Mouse (Mus musculus) gonadal fat pad, adult 2 months (tissue): ENCODE measurements around the gene Gm3173. TPM values are rescaled to one million over a fixed set of nuclear protein-coding genes. Genes with fewer than 3 reads are reported as not detected.
"Not testable (repeated sequence)": the region's sequence is repeated elsewhere in the genome, so short reads cannot be mapped to it uniquely, and the experiment has no call there.

ENCODE experiments used
- DNase-seq: peaks from one replicate; pipeline ENCODE4 v3.0.0-alpha.2; 2012; ENCODE audit warnings: low read depth
- polyA plus RNA-seq: library from polyadenylated mRNA; depleted of rRNA; stranded (reverse); fragments of >200 nt; gene quantifications from 2 replicates; pipeline ENCODE4 v1.2.3, GENCODE M21; 2012; rRNA removed

Gm3173 gene
- 0.52 TPM in 1 of 2 replicates, not detected in the other for polyA plus RNA-seq

DNA sequence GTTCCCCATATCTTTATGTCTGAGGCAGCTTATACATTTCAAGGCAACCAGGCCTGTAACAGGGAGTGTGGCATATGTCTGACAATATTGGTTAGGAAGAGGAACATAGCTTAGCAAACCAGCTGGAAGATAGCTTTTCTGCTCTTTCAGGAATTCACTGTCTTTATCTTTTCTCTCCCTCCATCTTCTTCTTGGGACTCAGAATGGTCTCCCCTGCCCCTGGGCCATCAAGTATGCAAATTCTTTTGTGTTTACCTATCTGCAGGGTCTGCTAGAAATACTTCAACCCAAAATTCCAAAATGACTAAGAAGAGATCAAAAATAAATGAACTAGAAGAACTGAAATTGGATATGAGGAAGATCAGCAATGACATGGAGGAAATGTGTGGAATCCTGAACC, at the start of gene Gm3173:
Gene Gm3173 (plus strand): TSS at position 301 of the 400 bp plus-strand sequence.
- not testable (repeated sequence) for DNase-seq

DNA sequence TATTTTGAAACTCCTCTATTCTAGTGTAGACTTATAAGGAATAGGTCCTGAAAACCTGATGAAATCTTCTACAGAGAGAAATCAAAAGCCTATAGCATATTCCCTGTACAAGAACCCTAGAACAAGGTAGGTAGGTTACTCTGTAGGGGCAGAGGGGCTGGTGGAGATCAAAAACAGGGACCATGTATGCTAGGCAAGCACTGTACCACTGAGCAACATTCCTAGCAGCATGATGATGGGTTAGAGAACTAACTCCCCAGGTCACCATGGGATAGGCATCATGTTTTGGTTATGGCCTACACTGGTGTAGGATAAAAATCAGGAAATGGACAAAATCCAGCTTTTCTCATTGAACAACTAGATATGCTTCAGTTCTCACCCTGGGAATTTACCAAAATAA, 45.2 kb upstream of the Gm3173 start:
- DNase-seq, result not testable (repeated sequence)

GRCm38 (mm10) chr14:4392841-4393530, 37.8 kb upstream of the Gm3173 start:
- not testable (repeated sequence) for DNase-seq

DNA sequence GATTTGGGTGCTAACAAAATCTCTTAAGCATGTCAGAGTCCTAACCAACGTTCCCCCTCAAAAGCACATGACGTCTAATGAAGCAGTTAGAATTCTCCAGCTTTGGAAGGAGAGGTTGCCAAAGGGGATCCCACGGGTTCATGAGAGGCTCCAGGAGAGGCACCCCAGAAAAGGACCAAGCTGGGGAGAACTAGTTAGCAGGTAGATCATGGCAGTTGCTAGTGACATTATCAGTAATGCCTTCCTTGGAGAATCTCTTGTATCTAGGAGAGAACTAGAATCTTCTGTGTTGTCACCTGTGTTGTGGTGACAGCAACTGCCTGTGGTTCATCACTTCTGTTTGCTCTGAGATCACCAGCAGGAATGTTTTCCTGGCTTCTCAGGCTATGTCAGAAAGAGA, 33.6 kb upstream of the Gm3173 start, which contains the start of gene Gm3159:
Gene Gm3159 (plus strand): TSS at position 301 of the 400 bp plus-strand sequence.
- not testable (repeated sequence) for DNase-seq

DNA sequence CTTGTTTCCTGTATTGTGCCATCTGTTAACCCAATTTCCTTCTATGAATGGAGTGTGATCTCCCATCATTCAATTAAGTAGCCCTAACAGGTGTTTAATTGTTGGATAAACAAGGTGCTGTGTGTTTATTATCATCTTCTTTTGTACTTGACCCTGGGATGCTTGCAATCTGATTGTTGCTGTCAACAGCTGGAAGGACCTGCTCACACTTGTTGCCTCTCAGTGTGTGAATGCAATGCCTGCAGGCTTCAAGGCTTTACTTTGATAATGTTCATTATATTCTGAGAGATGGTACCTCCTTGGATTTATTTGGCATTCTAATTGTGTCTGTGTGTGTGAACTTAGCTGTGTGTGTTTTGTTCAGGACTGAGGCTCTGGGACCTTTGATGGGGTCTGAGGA, 32.2 kb upstream of the Gm3173 start:
- not testable (repeated sequence) for DNase-seq

DNA sequence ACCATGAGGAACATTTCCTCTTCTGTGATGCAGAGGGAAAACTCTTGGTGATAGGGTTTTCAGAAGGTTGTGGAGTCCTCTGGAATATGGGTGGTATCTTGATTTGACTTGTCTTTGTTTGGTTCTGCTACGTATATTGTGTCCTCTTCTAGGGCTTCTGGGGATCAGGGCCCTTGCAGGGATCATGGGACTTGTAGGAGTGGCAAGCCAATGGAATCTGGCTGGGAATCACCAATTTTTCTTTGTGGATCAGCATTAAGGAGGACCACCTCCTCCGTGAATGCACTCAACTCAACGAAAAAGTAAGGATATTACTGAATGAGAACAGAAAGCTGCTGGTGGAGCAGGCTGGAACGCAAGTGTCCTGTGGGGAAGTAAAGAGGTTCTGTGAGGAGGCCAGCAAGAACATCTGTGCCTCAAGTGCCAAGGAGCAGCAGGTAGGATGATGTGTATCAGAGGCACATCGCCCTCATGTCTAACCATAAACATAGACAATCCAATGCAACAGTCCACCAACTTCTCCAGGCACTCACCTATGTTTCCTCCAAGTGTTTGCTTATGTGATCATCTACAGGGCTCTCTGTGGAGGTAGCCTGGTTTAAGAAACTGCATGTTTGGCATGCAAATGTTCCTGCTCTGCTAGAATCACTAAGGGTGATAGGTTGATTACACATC, 30.5 kb upstream of the Gm3173 start:
- not testable (repeated sequence) for DNase-seq

DNA sequence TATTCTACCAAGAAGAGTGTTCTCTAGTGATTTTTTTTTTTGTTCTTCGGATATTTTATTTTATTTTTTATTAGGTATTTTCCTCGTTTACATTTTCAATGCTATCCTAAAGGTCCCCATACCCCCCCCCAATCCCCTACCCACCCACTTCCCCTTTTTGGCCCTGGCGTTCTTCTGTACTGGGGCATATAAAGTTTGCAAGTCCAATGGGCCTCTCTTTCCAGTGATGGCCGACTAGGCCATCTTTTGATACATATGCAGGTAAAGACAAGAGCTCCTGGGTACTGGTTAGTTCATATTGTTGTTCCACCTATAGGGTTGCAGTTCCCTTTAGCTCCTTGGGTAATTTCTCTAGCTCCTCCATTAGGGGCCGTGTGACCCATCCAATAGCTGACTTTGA, 29.5 kb upstream of the Gm3173 start:
- DNase-seq, result not testable (repeated sequence)

GRCm38 (mm10) chr14:4403840-4404239, 27.0 kb upstream of the Gm3173 start:
- not testable (repeated sequence) for DNase-seq

- not testable (repeated sequence) for DNase-seq
These were observed 20.9 kb upstream of the Gm3173 start for GRCm38 (mm10) chr14:4409939-4410338.

DNA sequence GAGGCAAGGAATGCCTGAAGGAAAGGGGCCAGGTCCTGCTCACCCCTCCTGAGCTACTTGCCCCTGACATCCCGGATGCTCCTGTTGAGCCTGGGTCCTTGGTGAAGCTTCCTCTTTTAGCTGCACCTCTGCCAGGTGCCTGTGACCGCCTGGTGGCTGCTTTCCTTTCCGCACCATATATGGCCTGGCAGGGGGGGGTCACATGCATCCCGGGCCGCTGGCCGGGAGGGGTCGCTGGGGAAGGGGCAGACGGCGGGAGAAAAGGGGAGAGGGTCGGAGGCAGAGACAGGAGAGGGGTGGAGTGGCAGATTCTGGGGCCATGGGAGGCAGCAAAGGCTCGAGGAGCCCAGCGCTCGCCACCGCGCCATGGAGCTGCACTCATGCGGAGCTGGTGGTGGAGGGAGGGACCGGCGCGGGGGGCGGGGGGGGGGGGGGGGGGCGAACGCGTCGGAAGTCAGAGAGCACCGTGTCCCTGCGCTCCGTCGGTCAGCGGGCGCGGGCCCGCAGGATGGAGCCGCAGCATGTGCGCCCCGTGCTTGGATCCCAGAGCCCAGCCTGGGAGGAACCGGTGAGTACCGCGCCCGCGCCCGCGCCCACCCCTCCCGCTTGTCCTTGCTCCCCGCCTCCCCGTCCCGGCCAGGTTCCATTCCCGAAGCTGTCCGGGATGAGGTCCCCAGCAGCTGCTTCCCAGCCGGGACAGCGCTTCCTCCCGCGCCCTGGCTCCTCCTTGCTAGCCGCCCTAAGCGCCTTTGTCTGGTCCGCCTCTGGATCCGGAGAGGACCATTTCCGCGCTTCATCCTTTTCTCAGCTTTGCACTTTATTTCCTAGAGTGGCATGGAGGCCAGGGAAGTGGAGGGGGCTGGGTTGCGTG, 15.6 kb upstream of the Gm3173 start, which contains the start of gene Gm3164:
Gene Gm3164 (plus strand): TSS at position 484 of the 871 bp plus-strand sequence.
- not testable (repeated sequence) for DNase-seq

DNA sequence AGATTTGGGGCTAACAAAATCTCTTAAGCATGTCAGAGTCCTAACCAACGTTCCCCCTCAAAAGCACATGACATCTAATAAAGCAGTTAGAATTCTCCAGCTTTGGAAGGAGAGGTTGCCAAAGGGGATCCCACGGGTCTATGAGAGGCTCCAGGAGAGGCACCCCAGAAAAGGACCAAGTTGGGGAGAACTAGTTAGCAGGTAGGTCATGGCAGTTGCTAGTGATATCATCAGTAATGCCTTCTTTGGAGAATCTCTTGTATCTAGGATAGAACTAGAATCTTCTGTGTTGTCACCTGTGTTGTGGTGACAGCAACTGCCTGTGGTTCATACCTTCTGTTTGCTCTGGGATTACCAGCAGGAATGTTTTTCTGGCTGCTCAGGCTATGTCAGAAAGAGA, 50.7 kb downstream of the Gm3173 start, which contains the start of gene Gm3182:
Gene Gm3182 (plus strand): TSS at position 301 of the 400 bp plus-strand sequence.
- not testable (repeated sequence) for DNase-seq

DNA sequence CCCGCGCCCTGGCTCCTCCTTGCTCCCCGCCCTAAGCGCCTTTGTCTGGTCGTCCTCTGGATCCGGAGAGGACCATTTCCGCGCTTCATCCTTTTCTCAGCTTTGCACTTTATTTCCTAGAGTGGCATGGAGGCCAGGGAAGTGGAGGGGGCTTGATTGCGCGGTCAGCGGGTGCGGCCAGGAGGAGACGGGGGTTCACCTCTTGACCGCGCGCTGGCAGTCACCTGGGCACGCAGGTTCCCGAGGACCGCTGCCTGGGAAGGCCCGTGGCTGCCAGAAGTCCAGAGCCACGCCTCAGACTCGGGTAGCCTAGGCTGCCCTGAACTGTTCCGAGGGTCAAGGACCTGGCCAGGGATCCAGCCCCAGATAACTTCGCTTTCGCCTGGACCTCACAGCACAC, 68.6 kb downstream of the Gm3173 start:
- DNase-seq, result not testable (repeated sequence)

GRCm38 (mm10) chr14:4555105-4555504, 124.3 kb downstream of the Gm3173 start, which contains the start of gene Gm3047:
Gm3047 (plus strand) TSS chr14:4555405.
- not testable (repeated sequence) for DNase-seq

Other genes with a start within 250 kb of the Gm3173 start
- 1.0 and 1.1 TPM in 2 replicates for gene Gm2974, start 248.4 kb upstream of the Gm3173 start, polyA plus RNA-seq
- not detected in 2 replicates for gene Gm3138, start 181.4 kb upstream of the Gm3173 start, polyA plus RNA-seq
- 0.15 TPM in 1 of 2 replicates, not detected in the other for gene Gm3149, start 113.7 kb upstream of the Gm3173 start, polyA plus RNA-seq
- not detected in 2 replicates for gene 2610042L04Rik, start 96.2 kb upstream of the Gm3173 start, polyA plus RNA-seq
- not detected in 2 replicates for gene Gm3159, start 33.5 kb upstream of the Gm3173 start, polyA plus RNA-seq
- 0.14 and 0.20 TPM in 2 replicates for gene Gm3164, start 15.5 kb upstream of the Gm3173 start, polyA plus RNA-seq
- gene Gm3182, start 50.8 kb downstream of the Gm3173 start, polyA plus RNA-seq, result 0.10 TPM in 1 of 2 replicates, not detected in the other
- not detected in 2 replicates for gene Gm3047, start 124.4 kb downstream of the Gm3173 start, polyA plus RNA-seq
- not detected in 2 replicates for gene Gm8159, start 201.4 kb downstream of the Gm3173 start, polyA plus RNA-seq
- not detected in 2 replicates for gene Gm3239, start 233.2 kb downstream of the Gm3173 start, polyA plus RNA-seq